Mouse (Mus musculus) small intestine, adult 2 months (tissue): ENCODE data around the gene Dlg1.

Source experiments
- CTCF ChIP-seq: fragments of 200-500 bp; IDR thresholded peaks from 2 replicates; pipeline ENCODE4 v1.5.1; 2012; ENCODE audit warnings: low read depth, mild to moderate bottlenecking, control low read depth, inconsistent platforms, low read length, moderate library complexity, mixed read lengths; ENCODE audit not compliant: insufficient replicate concordance, insufficient read length; ENCODE audit errors: extremely low read depth
- POLR2A ChIP-seq: fragments of 200-500 bp; IDR thresholded peaks from 2 replicates; pipeline ENCODE4 v1.6.1; 2012; ENCODE audit warnings: low read depth, mild to moderate bottlenecking, control low read depth, inconsistent platforms, low read length, moderate library complexity

DNA sequence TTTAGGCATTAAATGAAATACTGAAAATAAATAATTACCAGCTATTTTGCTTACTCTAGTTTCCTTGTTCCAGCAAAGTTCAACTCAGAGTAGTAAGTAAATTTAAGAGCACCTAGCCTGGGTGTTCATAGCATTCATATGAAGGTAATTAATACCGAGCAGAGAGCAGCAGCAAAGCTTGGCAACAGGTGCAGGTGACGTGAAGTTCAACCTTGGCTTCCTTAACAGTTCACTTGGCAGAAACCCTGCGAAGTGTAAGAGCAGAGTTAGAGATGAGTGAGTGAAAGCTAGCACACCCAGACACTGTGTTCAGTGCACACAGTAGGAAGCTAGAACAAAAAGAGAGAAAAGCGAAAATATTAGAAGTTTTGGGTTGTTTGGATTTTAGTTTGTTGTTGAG, 167.5 kb downstream of the Dlg1 start:
- no peak for TF ChIP-seq CTCF
- no peak for TF ChIP-seq POLR2A
